Mouse (Mus musculus): ENCODE measurements at regions not wholly inside any gene's neighbourhood (a gene's known extent, or its start where the extent isn't known, plus 50 kb on each side); places are given as distances from the start of the nearest gene placed in this dataset.

GRCm38 (mm10) chr10:67793206-67793605 lies 119.3 kb downstream of the Zfp365 start:
- ATAC-seq: no peak
- TF ChIP-seq CTCF (IDR thresholded peaks at IDR 0.05; ENCODE audit: low read depth): no peak
- H3K9me3 ChIP-seq (ENCODE audit: control insufficient read depth): no peaks in the 10 kb centered on the region
- H3K4me3 ChIP-seq (ENCODE audit: low read depth, low read length): no peak overlapping the region
- 57% methylated on average over 3 of the region's 3 CpGs for WGBS
- H3K4me1 ChIP-seq (replicated peaks; ENCODE audit: control insufficient read depth, insufficient read depth, low read length): no peaks in the 10 kb centered on the region
- H3K27me3 ChIP-seq (replicated peaks; ENCODE audit: control insufficient read depth, insufficient read depth, low read length): no peaks in the 10 kb centered on the region
- no peaks in the 10 kb centered on the region for H3K36me3 ChIP-seq (ENCODE audit: control insufficient read depth, insufficient read depth)
- no peak overlapping the region for H3K4me2 ChIP-seq (replicated peaks; ENCODE audit: low read depth)
- H3K27ac ChIP-seq (ENCODE audit: low read depth, low read length): no peak overlapping the region
- no peak overlapping the region for H3K9ac ChIP-seq (ENCODE audit: low read depth, low read length)

- no peak for ATAC-seq
- Histone ChIP-seq H3K9me3 (ENCODE audit: control insufficient read depth) (no peaks in the 10 kb centered on the region), H3K4me2 (replicated peaks; ENCODE audit: low read depth) (no peak overlapping the region), H3K27me3 (replicated peaks; ENCODE audit: control insufficient read depth, insufficient read depth, low read length) (no peaks in the 10 kb centered on the region), H3K27ac (ENCODE audit: low read depth, low read length) (no peak overlapping the region), H3K4me1 (replicated peaks; ENCODE audit: control insufficient read depth, insufficient read depth, low read length) (no peaks in the 10 kb centered on the region), H3K4me3 (ENCODE audit: low read depth, low read length) (no peak overlapping the region), H3K36me3 (ENCODE audit: control insufficient read depth, insufficient read depth) (no peaks in the 10 kb centered on the region), H3K9ac (ENCODE audit: low read depth, low read length) (no peak overlapping the region)
- WGBS: 69% methylated on average over 12 of the region's 12 CpGs
- no peak for TF ChIP-seq CTCF (IDR thresholded peaks at IDR 0.05; ENCODE audit: low read depth)
These were observed 122.8 kb downstream of the Zfp365 start for GRCm38 (mm10) chr10:67789651-67790050.

GRCm38 (mm10) chr10:67788116-67788515 lies 124.3 kb downstream of the Zfp365 start:
- WGBS: 55% methylated on average over 6 of the region's 6 CpGs
- TF ChIP-seq CTCF (IDR thresholded peaks at IDR 0.05; ENCODE audit: low read depth): no peak
- no peaks in the 10 kb centered on the region for H3K27me3 ChIP-seq (replicated peaks; ENCODE audit: control insufficient read depth, insufficient read depth, low read length)
- H3K36me3 ChIP-seq (ENCODE audit: control insufficient read depth, insufficient read depth): no peaks in the 10 kb centered on the region
- no peak overlapping the region for H3K4me3 ChIP-seq (ENCODE audit: low read depth, low read length)
- H3K4me1 ChIP-seq (replicated peaks; ENCODE audit: control insufficient read depth, insufficient read depth, low read length): no peaks in the 10 kb centered on the region
- no peak overlapping the region for H3K27ac ChIP-seq (ENCODE audit: low read depth, low read length)
- ATAC-seq: no peak
- H3K9me3 ChIP-seq (ENCODE audit: control insufficient read depth): no peaks in the 10 kb centered on the region
- no peak overlapping the region for H3K9ac ChIP-seq (ENCODE audit: low read depth, low read length)
- no peak overlapping the region for H3K4me2 ChIP-seq (replicated peaks; ENCODE audit: low read depth)

- no peak for ATAC-seq
- WGBS: 44% methylated on average over 2 of the region's 2 CpGs
These were observed 126.9 kb downstream of the Zfp365 start for GRCm38 (mm10) chr10:67785563-67785962.

GRCm38 (mm10) chr10:67778341-67778740 lies 134.1 kb downstream of the Zfp365 start:
- no peak for TF ChIP-seq CTCF (IDR thresholded peaks at IDR 0.05; ENCODE audit: low read depth)
- Histone ChIP-seq H3K27ac (ENCODE audit: low read depth, low read length) (no peak overlapping the region), H3K9ac (ENCODE audit: low read depth, low read length) (no peak overlapping the region), H3K4me3 (ENCODE audit: low read depth, low read length) (no peak overlapping the region), H3K27me3 (replicated peaks; ENCODE audit: control insufficient read depth, insufficient read depth, low read length) (no peaks in the 10 kb centered on the region), H3K4me2 (replicated peaks; ENCODE audit: low read depth) (no peak overlapping the region), H3K4me1 (replicated peaks; ENCODE audit: control insufficient read depth, insufficient read depth, low read length) (no peaks in the 10 kb centered on the region), H3K36me3 (ENCODE audit: control insufficient read depth, insufficient read depth) (no peaks in the 10 kb centered on the region), H3K9me3 (ENCODE audit: control insufficient read depth) (no peaks in the 10 kb centered on the region)
- no peak for ATAC-seq
- WGBS: 75% methylated on average over 10 of the region's 10 CpGs

More at GRCm38 (mm10) chr10:67785563-67785962, 126.9 kb downstream of the Zfp365 start:
- no peak overlapping the region for H3K4me3 ChIP-seq (ENCODE audit: low read depth, low read length)
- H3K4me2 ChIP-seq (replicated peaks; ENCODE audit: low read depth): no peak overlapping the region
- no peak for TF ChIP-seq CTCF (IDR thresholded peaks at IDR 0.05; ENCODE audit: low read depth)
- no peaks in the 10 kb centered on the region for H3K4me1 ChIP-seq (replicated peaks; ENCODE audit: control insufficient read depth, insufficient read depth, low read length)
- H3K27ac ChIP-seq (ENCODE audit: low read depth, low read length): no peak overlapping the region
- no peaks in the 10 kb centered on the region for H3K27me3 ChIP-seq (replicated peaks; ENCODE audit: control insufficient read depth, insufficient read depth, low read length)
- H3K36me3 ChIP-seq (ENCODE audit: control insufficient read depth, insufficient read depth): no peaks in the 10 kb centered on the region
- no peak overlapping the region for H3K9ac ChIP-seq (ENCODE audit: low read depth, low read length)
- no peaks in the 10 kb centered on the region for H3K9me3 ChIP-seq (ENCODE audit: control insufficient read depth)

GRCm38 (mm10) chr10:67777721-67778120 lies 134.7 kb downstream of the Zfp365 start:
- Histone ChIP-seq H3K27ac (ENCODE audit: low read depth, low read length) (no peak overlapping the region), H3K9ac (ENCODE audit: low read depth, low read length) (no peak overlapping the region), H3K4me1 (replicated peaks; ENCODE audit: control insufficient read depth, insufficient read depth, low read length) (no peaks in the 10 kb centered on the region), H3K27me3 (replicated peaks; ENCODE audit: control insufficient read depth, insufficient read depth, low read length) (no peaks in the 10 kb centered on the region), H3K36me3 (ENCODE audit: control insufficient read depth, insufficient read depth) (no peaks in the 10 kb centered on the region), H3K4me2 (replicated peaks; ENCODE audit: low read depth) (no peak overlapping the region), H3K9me3 (ENCODE audit: control insufficient read depth) (no peaks in the 10 kb centered on the region), H3K4me3 (ENCODE audit: low read depth, low read length) (no peak overlapping the region)
- TF ChIP-seq CTCF (IDR thresholded peaks at IDR 0.05; ENCODE audit: low read depth): no peak
- 90% methylated on average over 7 of the region's 7 CpGs for WGBS
- ATAC-seq: no peak

GRCm38 (mm10) chr10:67776851-67777250 lies 135.6 kb downstream of the Zfp365 start:
- TF ChIP-seq CTCF (IDR thresholded peaks at IDR 0.05; ENCODE audit: low read depth): no peak
- no peaks in the 10 kb centered on the region for H3K4me1 ChIP-seq (replicated peaks; ENCODE audit: control insufficient read depth, insufficient read depth, low read length)

More at GRCm38 (mm10) chr10:67776851-67777250, 135.6 kb downstream of the Zfp365 start:
- no peak overlapping the region for H3K9ac ChIP-seq (ENCODE audit: low read depth, low read length)
- WGBS: 90% methylated on average over 9 of the region's 9 CpGs
- H3K27ac ChIP-seq (ENCODE audit: low read depth, low read length): no peak overlapping the region
- no peaks in the 10 kb centered on the region for H3K36me3 ChIP-seq (ENCODE audit: control insufficient read depth, insufficient read depth)
- no peaks in the 10 kb centered on the region for H3K9me3 ChIP-seq (ENCODE audit: control insufficient read depth)
- no peak overlapping the region for H3K4me3 ChIP-seq (ENCODE audit: low read depth, low read length)
- ATAC-seq: no peak
- no peak overlapping the region for H3K4me2 ChIP-seq (replicated peaks; ENCODE audit: low read depth)
- H3K27me3 ChIP-seq (replicated peaks; ENCODE audit: control insufficient read depth, insufficient read depth, low read length): no peaks in the 10 kb centered on the region

Measured in intestine, postnatal 0 days (tissue).